Mouse (Mus musculus): ENCODE data around the gene Brd1. TPM values are rescaled to one million over a fixed set of nuclear protein-coding genes. Genes with fewer than 3 reads are reported as not detected.

The Brd1 gene
- polyA plus RNA-seq, 2 experiments = 5.5 to 6.1 TPM

DNA sequence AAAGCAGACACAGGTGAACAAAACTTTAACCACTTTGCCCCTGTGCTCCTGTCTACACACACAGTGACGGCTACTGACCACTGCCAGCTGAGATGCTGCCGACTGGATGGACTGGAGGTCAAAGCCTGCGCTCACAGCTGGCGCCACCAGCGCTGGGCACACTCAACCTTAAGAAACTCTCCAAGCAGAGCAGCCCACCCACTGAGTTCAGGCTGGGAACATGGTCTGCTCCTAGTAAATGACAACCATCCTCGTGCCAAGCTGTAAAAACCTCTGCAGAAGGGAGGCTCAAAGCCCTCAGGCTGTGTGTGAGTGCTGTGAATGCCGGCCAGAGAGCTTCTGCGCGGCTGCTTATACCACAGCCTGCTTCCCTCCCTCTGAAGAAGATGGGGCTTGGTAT, 16.8 kb downstream of the Brd1 start:
- 85% methylated on average over 9 of the region's 9 CpGs for WGBS (ENCODE audit: insufficient replicate concordance)
- no peak for ATAC-seq (ENCODE audit: insufficient read depth)
- Histone ChIP-seq H3K9ac (replicated peaks) (no peak overlapping the region), H3K36me3 (replicated peaks; ENCODE audit: control insufficient read depth, insufficient read depth, low read depth) (peaks cover 70% of the 10 kb centered on the region), H3K4me2 (ENCODE audit: low read depth) (no peak overlapping the region), H3K9me3 (ENCODE audit: control insufficient read depth, low read length) (no peaks in the 10 kb centered on the region), H3K27ac (no peak overlapping the region), H3K4me1 (replicated peaks; ENCODE audit: control insufficient read depth in 2 of 2, insufficient read depth in 2 of 2, low read length in 1 of 2) (no peaks in the 10 kb centered on the region), H3K4me3 (ENCODE audit: insufficient read depth in 1 of 2, low read depth in 2 of 2, low read length in 2 of 2) (no peak overlapping the region), H3K27me3 (ENCODE audit: control insufficient read depth, insufficient read depth, low read length) (no peaks in the 10 kb centered on the region)
- TF ChIP-seq EP300 (IDR thresholded peaks at IDR 0.05; ENCODE audit: low read depth) (no peak), CTCF (IDR thresholded peaks at IDR 0.05; ENCODE audit: low read depth) (no peak)
- DNase-seq (ENCODE audit: low read depth in 3 of 3, low spot score in 3 of 3) = no peak

DNA sequence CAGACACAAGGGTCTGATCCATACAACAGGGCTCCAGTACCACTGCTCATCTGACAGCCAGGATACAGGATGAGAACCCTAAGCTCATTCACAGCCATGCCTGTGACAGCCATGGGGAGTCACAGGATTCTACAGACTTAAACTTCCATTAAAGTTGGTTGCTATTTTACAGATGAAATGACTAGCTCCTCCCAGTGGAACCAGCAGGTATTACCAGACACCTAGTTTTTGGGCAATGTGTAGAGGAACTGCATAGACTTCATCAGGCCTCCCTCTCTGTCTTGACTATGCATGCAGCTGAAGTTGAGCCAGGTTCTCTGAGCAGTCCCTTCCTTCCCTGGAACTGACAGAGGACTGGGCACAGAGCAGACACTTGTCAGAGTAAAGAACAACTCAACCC, 17.7 kb downstream of the Brd1 start:
- DNase-seq (ENCODE audit: low read depth in 3 of 3, low spot score in 3 of 3) (no peak), ATAC-seq (ENCODE audit: insufficient read depth) (no peak)
- Histone ChIP-seq H3K4me1 (replicated peaks; ENCODE audit: control insufficient read depth in 2 of 2, insufficient read depth in 2 of 2, low read length in 1 of 2) (no peaks in the 10 kb centered on the region), H3K36me3 (replicated peaks; ENCODE audit: control insufficient read depth, insufficient read depth, low read depth) (peaks cover 73% of the 10 kb centered on the region), H3K27me3 (ENCODE audit: control insufficient read depth, insufficient read depth, low read length) (no peaks in the 10 kb centered on the region), H3K27ac (no peak overlapping the region), H3K9me3 (ENCODE audit: control insufficient read depth, low read length) (no peaks in the 10 kb centered on the region), H3K4me3 (ENCODE audit: insufficient read depth in 1 of 2, low read depth in 2 of 2, low read length in 2 of 2) (no peak overlapping the region), H3K4me2 (ENCODE audit: low read depth) (no peak overlapping the region), H3K9ac (replicated peaks) (no peak overlapping the region)
- TF ChIP-seq CTCF (IDR thresholded peaks at IDR 0.05; ENCODE audit: low read depth) = peak; percentile 60
- no peak for TF ChIP-seq EP300 (IDR thresholded peaks at IDR 0.05; ENCODE audit: low read depth)

DNA sequence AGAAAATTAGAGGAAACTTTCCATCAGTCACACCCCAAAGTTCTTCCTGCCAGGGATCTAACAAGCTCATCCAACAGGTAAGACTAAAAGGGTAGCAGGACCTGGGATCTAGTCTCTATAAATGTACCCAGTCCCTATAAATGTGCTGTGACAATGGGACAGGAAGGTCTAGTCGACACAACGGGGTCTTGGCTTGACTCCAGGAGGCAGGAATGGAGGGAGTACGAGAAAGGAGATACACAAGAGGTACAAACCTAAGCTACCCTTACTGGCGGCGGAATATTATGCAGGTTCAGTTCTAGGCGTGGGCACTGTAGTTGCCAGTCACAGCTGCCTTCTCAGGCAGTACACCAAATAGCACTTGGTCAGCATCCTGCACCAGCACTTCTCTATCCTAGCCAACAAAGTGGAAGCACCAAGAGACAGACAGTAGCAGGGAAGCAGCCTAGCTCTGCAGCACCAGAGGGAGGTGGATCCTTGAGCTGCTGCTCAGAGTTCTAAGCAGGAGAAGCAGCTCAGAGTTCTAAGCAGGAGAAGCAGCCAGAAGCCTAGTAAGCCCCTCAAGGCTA, 19.9 kb downstream of the Brd1 start:
- no peak for DNase-seq (ENCODE audit: low read depth in 3 of 3, low spot score in 3 of 3)
- TF ChIP-seq EP300 (IDR thresholded peaks at IDR 0.05; ENCODE audit: low read depth) (no peak), CTCF (IDR thresholded peaks at IDR 0.05; ENCODE audit: low read depth) (no peak)
- Histone ChIP-seq H3K9me3 (ENCODE audit: control insufficient read depth, low read length) (no peaks in the 10 kb centered on the region), H3K9ac (replicated peaks) (no peak overlapping the region), H3K36me3 (replicated peaks; ENCODE audit: control insufficient read depth, insufficient read depth, low read depth) (peaks cover 75% of the 10 kb centered on the region), H3K4me1 (replicated peaks; ENCODE audit: control insufficient read depth in 2 of 2, insufficient read depth in 2 of 2, low read length in 1 of 2) (no peaks in the 10 kb centered on the region), H3K4me3 (ENCODE audit: insufficient read depth in 1 of 2, low read depth in 2 of 2, low read length in 2 of 2) (no peak overlapping the region), H3K27ac (no peak overlapping the region), H3K27me3 (ENCODE audit: control insufficient read depth, insufficient read depth, low read length) (no peaks in the 10 kb centered on the region), H3K4me2 (ENCODE audit: low read depth) (no peak overlapping the region)
- no peak for ATAC-seq (ENCODE audit: insufficient read depth)
- 84% methylated on average over 6 of the region's 6 CpGs for WGBS (ENCODE audit: insufficient replicate concordance)

DNA sequence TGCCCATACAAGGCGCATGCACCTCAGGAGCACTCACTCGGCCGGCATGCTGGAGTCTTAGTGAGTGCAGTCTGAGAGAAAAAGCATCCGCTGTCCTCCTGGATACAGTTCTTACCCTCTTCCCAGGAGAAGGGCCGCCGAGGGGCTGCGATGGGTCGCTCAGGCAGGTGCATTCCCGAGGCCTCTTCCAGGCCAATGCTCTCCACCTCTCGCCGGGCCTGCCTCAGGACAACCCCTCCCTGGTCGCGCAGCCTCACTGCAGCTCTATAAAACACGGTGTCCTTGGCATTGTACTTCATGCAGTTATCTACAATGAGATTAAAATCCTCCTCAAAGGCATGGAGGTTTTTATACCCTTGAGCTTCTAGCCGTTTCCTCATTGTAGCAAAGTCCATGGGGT, 21.5 kb downstream of the Brd1 start:
- H3K4me2 ChIP-seq (ENCODE audit: low read depth) = no peak overlapping the region
- WGBS (ENCODE audit: insufficient replicate concordance) = 88% methylated on average over 15 of the region's 15 CpGs
- H3K9me3 ChIP-seq (ENCODE audit: control insufficient read depth, low read length) = no peaks in the 10 kb centered on the region
- no peak overlapping the region for H3K9ac ChIP-seq (replicated peaks)
- H3K4me1 ChIP-seq (replicated peaks; ENCODE audit: control insufficient read depth in 2 of 2, insufficient read depth in 2 of 2, low read length in 1 of 2) = no peaks in the 10 kb centered on the region
- peaks cover 77% of the 10 kb centered on the region for H3K36me3 ChIP-seq (replicated peaks; ENCODE audit: control insufficient read depth, insufficient read depth, low read depth)
- no peak overlapping the region for H3K4me3 ChIP-seq (ENCODE audit: insufficient read depth in 1 of 2, low read depth in 2 of 2, low read length in 2 of 2)
- ATAC-seq (ENCODE audit: insufficient read depth) = no peak
- no peaks in the 10 kb centered on the region for H3K27me3 ChIP-seq (ENCODE audit: control insufficient read depth, insufficient read depth, low read length)
- H3K27ac ChIP-seq = no peak overlapping the region
- no peak for DNase-seq (ENCODE audit: low read depth in 3 of 3, low spot score in 3 of 3)
- TF ChIP-seq CTCF (IDR thresholded peaks at IDR 0.05; ENCODE audit: low read depth) (no peak), EP300 (IDR thresholded peaks at IDR 0.05; ENCODE audit: low read depth) (no peak)

DNA sequence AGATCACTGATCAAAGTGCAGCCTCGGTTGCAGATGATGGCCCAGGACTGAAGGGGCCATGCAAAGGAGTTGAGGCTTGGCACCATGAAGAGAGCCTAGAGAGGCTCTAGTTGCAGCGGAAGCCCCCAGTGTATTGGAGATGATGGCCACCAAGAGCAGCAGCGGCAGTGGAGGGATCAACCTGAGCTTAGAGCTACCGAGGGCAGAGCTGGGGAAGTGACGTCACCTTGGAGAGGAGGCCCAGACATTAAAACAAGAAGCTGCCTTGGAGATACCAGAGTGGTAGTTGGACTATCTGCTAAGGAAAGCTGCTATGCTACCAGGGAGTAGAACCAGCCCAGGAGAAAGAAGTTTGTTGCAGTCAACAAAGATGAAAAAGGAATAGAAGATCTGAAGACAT, 24.2 kb downstream of the Brd1 start:
- WGBS (ENCODE audit: insufficient replicate concordance) = 85% methylated on average over 5 of the region's 5 CpGs
- Histone ChIP-seq H3K9me3 (ENCODE audit: control insufficient read depth, low read length) (no peaks in the 10 kb centered on the region), H3K4me2 (ENCODE audit: low read depth) (no peak overlapping the region), H3K4me3 (ENCODE audit: insufficient read depth in 1 of 2, low read depth in 2 of 2, low read length in 2 of 2) (no peak overlapping the region), H3K27me3 (ENCODE audit: control insufficient read depth, insufficient read depth, low read length) (no peaks in the 10 kb centered on the region), H3K4me1 (replicated peaks; ENCODE audit: control insufficient read depth in 2 of 2, insufficient read depth in 2 of 2, low read length in 1 of 2) (no peaks in the 10 kb centered on the region), H3K27ac (no peak overlapping the region), H3K36me3 (replicated peaks; ENCODE audit: control insufficient read depth, insufficient read depth, low read depth) (peaks cover 81% of the 10 kb centered on the region), H3K9ac (replicated peaks) (no peak overlapping the region)
- ATAC-seq (ENCODE audit: insufficient read depth) (no peak), DNase-seq (ENCODE audit: low read depth in 3 of 3, low spot score in 3 of 3) (no peak)
- TF ChIP-seq EP300 (IDR thresholded peaks at IDR 0.05; ENCODE audit: low read depth) = no peak
- TF ChIP-seq CTCF (IDR thresholded peaks at IDR 0.05; ENCODE audit: low read depth) = no peak
